ENCODE assay signal across 21 mouse cellular contexts in the genomic region with DNA sequence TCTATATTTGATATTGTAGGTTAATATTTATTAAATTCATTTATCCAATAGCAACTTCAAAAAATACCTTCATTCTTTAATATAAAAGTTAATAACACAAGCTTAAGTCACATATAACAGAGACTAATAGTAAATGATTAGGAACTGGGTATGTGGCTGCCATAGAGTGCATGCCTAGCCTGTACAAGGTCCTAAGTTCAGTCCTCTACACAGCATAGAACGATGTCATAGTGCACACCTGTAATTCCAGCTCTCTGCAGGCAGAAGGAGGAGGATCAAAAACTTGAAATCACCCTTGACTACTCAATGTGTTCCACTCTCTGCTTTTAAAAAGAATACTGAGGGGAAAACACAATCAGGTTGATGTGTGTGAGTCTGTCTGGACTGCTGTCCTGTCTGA. TPM values are rescaled to one million over a fixed set of nuclear protein-coding genes. Genes with fewer than 3 reads are reported as not detected.
DNase-seq lines count a peak whose midpoint lies in the region; ATAC-seq and TF ChIP-seq lines count a peak whose summit lies in the region.
"Had no signal": no experiment of that assay in that cellular context is flagged by ENCODE, and none has a peak within 500 bp of the region (broad histone marks: within the 10 kb centered on the region; RNA-seq: fewer than 3 reads in every experiment).

No protein-coding gene starts in this region.

- no peak overlapping the region for H3K4me2 ChIP-seq in midbrain, embryonic 11.5 days
- no peak overlapping the region for H3K4me2 ChIP-seq in intestine, embryonic 16.5 days (ENCODE audit: low read depth, low read length)
- H3K4me2 ChIP-seq: embryonic facial prominence, embryonic 12.5 days; forebrain, embryonic 13.5 days; forebrain, embryonic 15.5 days had no signal

- no peaks in the 10 kb centered on the region for H3K9me3 ChIP-seq in midbrain, embryonic 11.5 days (ENCODE audit: control insufficient read depth, low read length)
- H3K9me3 ChIP-seq in midbrain, embryonic 10.5 days (replicated peaks): no peaks in the 10 kb centered on the region
- H3K9me3 ChIP-seq in intestine, embryonic 16.5 days (ENCODE audit: control insufficient read depth, low read length): no peaks in the 10 kb centered on the region
- H3K9me3 ChIP-seq: embryonic facial prominence, embryonic 10.5 days; embryonic facial prominence, embryonic 12.5 days; forebrain, embryonic 13.5 days; forebrain, embryonic 15.5 days had no signal

- no peak overlapping the region for H3K27ac ChIP-seq in midbrain, embryonic 11.5 days (ENCODE audit: low read depth, low read length)
- no peak overlapping the region for H3K27ac ChIP-seq in midbrain, embryonic 10.5 days (replicated peaks)
- no peak overlapping the region for H3K27ac ChIP-seq in intestine, embryonic 16.5 days (ENCODE audit: low read length)
- H3K27ac ChIP-seq in cerebellum, adult 2 months (ENCODE audit: insufficient read depth, low read length): no peak overlapping the region
- H3K27ac ChIP-seq: embryonic facial prominence, embryonic 10.5 days; embryonic facial prominence, embryonic 12.5 days; forebrain, embryonic 13.5 days; forebrain, embryonic 15.5 days had no signal

- no peak overlapping the region for H3K4me3 ChIP-seq in midbrain, embryonic 11.5 days (ENCODE audit: low read depth, low read length)
- no peak overlapping the region for H3K4me3 ChIP-seq in midbrain, embryonic 10.5 days
- no peak overlapping the region for H3K4me3 ChIP-seq in intestine, embryonic 16.5 days (ENCODE audit: low read length)
- H3K4me3 ChIP-seq in cerebellum, adult 2 months (replicated peaks; ENCODE audit: insufficient read depth, low read depth, low read length): no peak overlapping the region
- H3K4me3 ChIP-seq: embryonic facial prominence, embryonic 10.5 days; embryonic facial prominence, embryonic 12.5 days; forebrain, embryonic 13.5 days; forebrain, embryonic 15.5 days had no signal

- H3K4me1 ChIP-seq in midbrain, embryonic 11.5 days (ENCODE audit: control insufficient read depth, insufficient read depth, low read length): no peaks in the 10 kb centered on the region
- no peaks in the 10 kb centered on the region for H3K4me1 ChIP-seq in midbrain, embryonic 10.5 days
- H3K4me1 ChIP-seq in intestine, embryonic 16.5 days (ENCODE audit: control insufficient read depth, insufficient read depth, low read length): no peaks in the 10 kb centered on the region
- no peaks in the 10 kb centered on the region for H3K4me1 ChIP-seq in cerebellum, adult 2 months (ENCODE audit: control insufficient read depth, insufficient read depth, low read length)
- H3K4me1 ChIP-seq: forebrain, embryonic 13.5 days; forebrain, embryonic 15.5 days had no signal

- H3K36me3 ChIP-seq in midbrain, embryonic 11.5 days (ENCODE audit: control insufficient read depth, insufficient read depth, low read length): no peaks in the 10 kb centered on the region
- H3K36me3 ChIP-seq in midbrain, embryonic 10.5 days: no peaks in the 10 kb centered on the region
- no peaks in the 10 kb centered on the region for H3K36me3 ChIP-seq in intestine, embryonic 16.5 days (ENCODE audit: control insufficient read depth, insufficient read depth, low read length)
- H3K36me3 ChIP-seq: embryonic facial prominence, embryonic 10.5 days; embryonic facial prominence, embryonic 12.5 days; forebrain, embryonic 15.5 days had no signal

- TF ChIP-seq POLR2A in cerebellum, adult 2 months (IDR thresholded peaks at IDR 0.05; ENCODE audit: borderline replicate concordance, insufficient read depth, low read length): no peak

- H3K27me3 ChIP-seq in midbrain, embryonic 11.5 days (ENCODE audit: control insufficient read depth, insufficient read depth, low read length): no peaks in the 10 kb centered on the region
- no peaks in the 10 kb centered on the region for H3K27me3 ChIP-seq in midbrain, embryonic 10.5 days (ENCODE audit: low read depth, poor library complexity, severe bottlenecking)
- no peaks in the 10 kb centered on the region for H3K27me3 ChIP-seq in intestine, embryonic 16.5 days (replicated peaks; ENCODE audit: control insufficient read depth, insufficient read depth, low read length)
- no peaks in the 10 kb centered on the region for H3K27me3 ChIP-seq in cerebellum, adult 2 months (ENCODE audit: control insufficient read depth, insufficient read depth, low read length)
- H3K27me3 ChIP-seq: embryonic facial prominence, embryonic 12.5 days; forebrain, embryonic 13.5 days; forebrain, embryonic 15.5 days had no signal

- 89% methylated on average over 1 of the region's 1 CpGs for WGBS in midbrain, embryonic 11.5 days
- WGBS in midbrain, embryonic 10.5 days: 78% methylated on average over 1 of the region's 1 CpGs
- WGBS in intestine, embryonic 16.5 days: 63% methylated on average over 1 of the region's 1 CpGs
- WGBS in cerebellum, adult 2 months: 78% methylated on average over 1 of the region's 1 CpGs

- no peak for TF ChIP-seq CTCF in cerebellum, adult 2 months (IDR thresholded peaks at IDR 0.05; ENCODE audit: borderline replicate concordance, insufficient read depth, low read depth, low read length)

- peak; percentile 35 for DNase-seq in midbrain, embryonic 11.5 days (ENCODE audit: low spot score, missing footprints)
- no peak for DNase-seq in midbrain, embryonic 10.5 days (ENCODE audit: low spot score)
- no peak for DNase-seq in cerebellum, adult 2 months
- no peak for DNase-seq in urinary bladder, postnatal 10 days (ENCODE audit: low spot score)
- DNase-seq: adrenal gland, adult 2 months; adrenal gland, postnatal 10 days; adrenal gland, postnatal 25 days; cerebellum, adult 11 months; cerebellum, adult 18-20 months; cerebellum, adult 9-10 months; cerebellum, postnatal 10 days; cerebellum, postnatal 25 days; forebrain, postnatal 0 days had no signal

- ATAC-seq in midbrain, embryonic 11.5 days (ENCODE audit: low FRiP score): no peak
- peak; percentile 93 for ATAC-seq in intestine, embryonic 16.5 days
- ATAC-seq: forebrain, embryonic 13.5 days; forebrain, embryonic 15.5 days; forebrain, postnatal 0 days had no signal

- H3K9ac ChIP-seq in midbrain, embryonic 11.5 days (ENCODE audit: low read length): no peak overlapping the region
- H3K9ac ChIP-seq in intestine, embryonic 16.5 days (ENCODE audit: low read depth, low read length): no peak overlapping the region
- H3K9ac ChIP-seq: embryonic facial prominence, embryonic 12.5 days; forebrain, embryonic 13.5 days; forebrain, embryonic 15.5 days; forebrain, postnatal 0 days had no signal

RNA-seq across cellular contexts. Expression of a gene that starts 8.0 kb away (rescaled TPM):
- polyA plus RNA-seq in midbrain, embryonic 11.5 days (2014; fragmentation: Nextera tagmentation; extraction: Ambion mirVana): 182 and 213 TPM in 2 replicates
- polyA plus RNA-seq in midbrain, embryonic 10.5 days (2016; fragmentation: Nextera tagmentation; extraction: Ambion mirVana): 198 and 207 TPM in 2 replicates
- polyA plus RNA-seq in intestine, embryonic 16.5 days (2015; fragmentation: Nextera tagmentation; extraction: Ambion mirVana): 151 and 157 TPM in 2 replicates
- polyA plus RNA-seq in cerebellum, adult 2 months (2012; rRNA removed): 157 and 167 TPM in 2 replicates

RNA-seq across cellular contexts. Expression of a gene that starts 57.6 kb away (rescaled TPM):
- not detected in 2 replicates for polyA plus RNA-seq in midbrain, embryonic 11.5 days (2014; fragmentation: Nextera tagmentation; extraction: Ambion mirVana)
- polyA plus RNA-seq in midbrain, embryonic 10.5 days (2016; fragmentation: Nextera tagmentation; extraction: Ambion mirVana): 0.40 TPM in 1 of 2 replicates, not detected in the other
- 408 and 430 TPM in 2 replicates for polyA plus RNA-seq in intestine, embryonic 16.5 days (2015; fragmentation: Nextera tagmentation; extraction: Ambion mirVana)
- not detected in 2 replicates for polyA plus RNA-seq in cerebellum, adult 2 months (2012; rRNA removed)
- polyA plus RNA-seq: adrenal gland, adult 2 months; brain, embryonic 14.5 days; C2C12; embryonic facial prominence, embryonic 10.5 days; forebrain, embryonic 11.5 days; forebrain, embryonic 15.5 days had no signal

Comparison
In these comparisons a context has a peak if more than half of its experiments do, and no peak if none do; other contexts are left out.
1. RNA of a gene that starts 57.6 kb away (polyA plus RNA-seq): 408 to 430 TPM in intestine, embryonic 16.5 days; not detected in midbrain, embryonic 11.5 days, 0.40 TPM in midbrain, embryonic 10.5 days and not detected in cerebellum, adult 2 months; every median in the first group is over 100 times any median in the second.